Comparison of ENCODE assay signal across 13 mouse cellular contexts in genomic region chr17:30389686-30390085, GRCm38 (mm10).
DNase-seq lines count a peak whose midpoint lies in the region; ATAC-seq and TF ChIP-seq lines count a peak whose summit lies in the region.
"Had no signal": no experiment of that assay in that cellular context is flagged by ENCODE, and none has a peak within 500 bp of the region (broad histone marks: within the 10 kb centered on the region; RNA-seq: fewer than 3 reads in every experiment).

No protein-coding gene starts in this region.

- no peaks in the 10 kb centered on the region for H3K9me3 ChIP-seq in CH12.LX (replicated peaks; ENCODE audit: low read length)
- no peaks in the 10 kb centered on the region for H3K9me3 ChIP-seq in limb, embryonic 11.5 days (ENCODE audit: control insufficient read depth, low read length)
- no peaks in the 10 kb centered on the region for H3K9me3 ChIP-seq in hindbrain, postnatal 0 days (ENCODE audit: low read length)
- H3K9me3 ChIP-seq: forebrain, embryonic 10.5 days; heart, embryonic 13.5 days had no signal

- ATAC-seq in limb, embryonic 11.5 days (ENCODE audit: insufficient number of reproducible peaks, low FRiP score, low TSS enrichment, low read depth) = no peak
- ATAC-seq in hindbrain, postnatal 0 days = no peak

- intact Hi-C loops in left cerebral cortex, postnatal 25 days (cut with DNase I) = no loop called here

- in situ Hi-C loops in CH12.LX (cut with MboI; ENCODE audit: low pct_ligation_motif_present, low pct_unique_long_range_greater_than_20kb, low sequenced_read_pairs) = no loop called here

- H3K27ac ChIP-seq in kidney, adult 2 months (ENCODE audit: insufficient read depth, low read depth, low read length) = no peak overlapping the region
- H3K27ac ChIP-seq in CH12.LX (ENCODE audit: insufficient read depth, low read depth) = no peak overlapping the region
- no peak overlapping the region for H3K27ac ChIP-seq in limb, embryonic 11.5 days (replicated peaks; ENCODE audit: low read depth, low read length)
- no peak overlapping the region for H3K27ac ChIP-seq in hindbrain, postnatal 0 days
- H3K27ac ChIP-seq: forebrain, embryonic 10.5 days; heart, embryonic 13.5 days had no signal

- H3K4me2 ChIP-seq in CH12.LX (ENCODE audit: insufficient read depth, low read depth, poor library complexity, severe bottlenecking) = no peak overlapping the region
- H3K4me2 ChIP-seq in limb, embryonic 11.5 days (ENCODE audit: low read depth, severe bottlenecking) = no peak overlapping the region
- no peak overlapping the region for H3K4me2 ChIP-seq in hindbrain, postnatal 0 days (ENCODE audit: low read depth, low read length)
- H3K4me2 ChIP-seq: heart, embryonic 13.5 days had no signal

- DNase-seq in kidney, adult 2 months = peak; percentile 67
- no peak for DNase-seq in kidney, postnatal 4 days
- peak; percentile 35 for DNase-seq in CH12.LX (ENCODE audit: extremely low read depth)
- DNase-seq in c-Kit-positive CD71-positive TER-119-positive erythroid progenitor cells, embryonic 14.5 days (ENCODE audit: low spot score) = peak; percentile 23
- DNase-seq in limb, embryonic 11.5 days (ENCODE audit: low spot score) = peak; percentile 42
- no peak for DNase-seq in right cerebral cortex, adult 18-20 months
- DNase-seq in left cerebral cortex, postnatal 25 days (ENCODE audit: low spot score in 2 of 2) = no peak
- no peak for DNase-seq in hindbrain, postnatal 0 days (ENCODE audit: low spot score)
- DNase-seq: cerebellum, adult 11 months; layer of hippocampus, adult 9-11 months; lung, postnatal 4 days had no signal

- TF ChIP-seq RAD21 in CH12.LX (IDR thresholded peaks at IDR 0.05; ENCODE audit: low read depth, low read length) = no peak

- H3K4me1 ChIP-seq in kidney, adult 2 months (ENCODE audit: control insufficient read depth, insufficient read depth, low read length) = no peaks in the 10 kb centered on the region
- no peaks in the 10 kb centered on the region for H3K4me1 ChIP-seq in CH12.LX (ENCODE audit: control insufficient read depth in 1 of 2, insufficient read depth in 2 of 2)
- H3K4me1 ChIP-seq in limb, embryonic 11.5 days (ENCODE audit: control insufficient read depth, insufficient read depth, low read length) = no peaks in the 10 kb centered on the region
- peaks cover 12% of the 10 kb centered on the region for H3K4me1 ChIP-seq in hindbrain, postnatal 0 days (ENCODE audit: insufficient read depth, low read length)
- H3K4me1 ChIP-seq: heart, embryonic 13.5 days had no signal

- TF ChIP-seq EP300 in CH12.LX (IDR thresholded peaks at IDR 0.05; ENCODE audit: low read length) = no peak

- dilution Hi-C loops in CH12.LX (cut with MboI; ENCODE audit: extremely low pct_ligation_motif_present, extremely low pct_unique_long_range_greater_than_20kb, low sequenced_read_pairs) = no loop called here

- TF ChIP-seq POLR2A in kidney, adult 2 months (IDR thresholded peaks at IDR 0.05; ENCODE audit: low read depth, low read length) = no peak
- TF ChIP-seq POLR2A in CH12.LX (IDR thresholded peaks at IDR 0.05; ENCODE audit: low read depth, low read length) = no peak

- no peak overlapping the region for H3K9ac ChIP-seq in CH12.LX (ENCODE audit: insufficient read depth, low read depth)
- no peak overlapping the region for H3K9ac ChIP-seq in limb, embryonic 11.5 days (ENCODE audit: low read length)
- no peak overlapping the region for H3K9ac ChIP-seq in hindbrain, postnatal 0 days (replicated peaks; ENCODE audit: low read length)
- H3K9ac ChIP-seq: heart, embryonic 13.5 days had no signal

- no peak for TF ChIP-seq CTCF in kidney, adult 2 months (conservative IDR thresholded peaks at IDR 0.05; ENCODE audit: insufficient read depth, insufficient read length, low read depth, low read length)
- no peak for TF ChIP-seq CTCF in CH12.LX (conservative IDR thresholded peaks at IDR 0.05 in 1 of 2, IDR thresholded peaks at IDR 0.05 in 1 of 2; ENCODE audit: low read depth in 2 of 2, low read length in 2 of 2)
- no peak for TF ChIP-seq CTCF in hindbrain, postnatal 0 days (IDR thresholded peaks at IDR 0.05; ENCODE audit: low read depth)

- no peaks in the 10 kb centered on the region for H3K79me2 ChIP-seq in CH12.LX (replicated peaks; ENCODE audit: control insufficient read depth, extremely low read depth, insufficient read depth, poor library complexity, severe bottlenecking)

- no peaks in the 10 kb centered on the region for H3K36me3 ChIP-seq in kidney, adult 2 months (ENCODE audit: control insufficient read depth, insufficient read depth, low read length)
- peaks cover 0 to 4% of the 10 kb centered on the region in 2 experiments for H3K36me3 ChIP-seq in CH12.LX (replicated peaks in 1 of 2; ENCODE audit: control insufficient read depth in 1 of 2, insufficient read depth in 1 of 2, low read length in 1 of 2)
- H3K36me3 ChIP-seq in limb, embryonic 11.5 days (ENCODE audit: control insufficient read depth, insufficient read depth, low read length) = no peaks in the 10 kb centered on the region
- no peaks in the 10 kb centered on the region for H3K36me3 ChIP-seq in hindbrain, postnatal 0 days (ENCODE audit: insufficient read depth, low read length)
- H3K36me3 ChIP-seq: forebrain, embryonic 10.5 days; heart, embryonic 13.5 days had no signal

- H3K4me3 ChIP-seq in kidney, adult 2 months (ENCODE audit: insufficient read depth, low read depth, low read length) = no peak overlapping the region
- H3K4me3 ChIP-seq in CH12.LX (replicated peaks in 1 of 3; ENCODE audit: low read depth in 2 of 3, low read length in 2 of 3, poor library complexity in 1 of 3) = no peak overlapping the region
- no peak overlapping the region for H3K4me3 ChIP-seq in limb, embryonic 11.5 days (ENCODE audit: low read depth, low read length)
- no peak overlapping the region for H3K4me3 ChIP-seq in hindbrain, postnatal 0 days (ENCODE audit: low read length)
- H3K4me3 ChIP-seq: forebrain, embryonic 10.5 days; heart, embryonic 13.5 days had no signal

- no peaks in the 10 kb centered on the region for H3K27me3 ChIP-seq in kidney, adult 2 months (replicated peaks; ENCODE audit: control insufficient read depth, insufficient read depth, low read length)
- no peaks in the 10 kb centered on the region for H3K27me3 ChIP-seq in CH12.LX (replicated peaks)
- H3K27me3 ChIP-seq in limb, embryonic 11.5 days (ENCODE audit: control insufficient read depth, insufficient read depth, low read length) = no peaks in the 10 kb centered on the region
- no peaks in the 10 kb centered on the region for H3K27me3 ChIP-seq in hindbrain, postnatal 0 days (ENCODE audit: insufficient read depth, low read length)
- H3K27me3 ChIP-seq: heart, embryonic 13.5 days had no signal

TF ChIP-seq in CH12.LX, 34 proteins besides CTCF, POLR2A, EP300 and RAD21:
- no peak for TF ChIP-seq HCFC1 (IDR thresholded peaks at IDR 0.05; ENCODE audit: low read depth, low read length)
- TF ChIP-seq ZMIZ1 (IDR thresholded peaks at IDR 0.05; ENCODE audit: low read depth, low read length) = no peak
- TF ChIP-seq SMC3 (IDR thresholded peaks at IDR 0.05; ENCODE audit: low read depth, low read length) = no peak
- no peak for TF ChIP-seq MAZ (IDR thresholded peaks at IDR 0.05; ENCODE audit: low read depth, low read length)
- TF ChIP-seq PAX5 (IDR thresholded peaks at IDR 0.05; ENCODE audit: low read length) = no peak
- TF ChIP-seq BHLHE40 (IDR thresholded peaks at IDR 0.05; ENCODE audit: low read depth, low read length) = no peak
- TF ChIP-seq ZNF384 (IDR thresholded peaks at IDR 0.05; ENCODE audit: low read depth, low read length) = no peak
- TF ChIP-seq TBP (conservative IDR thresholded peaks at IDR 0.05; ENCODE audit: low read depth, low read length) = no peak
- no peak for TF ChIP-seq TCF12 (IDR thresholded peaks at IDR 0.05; ENCODE audit: low read depth, low read length)
- TF ChIP-seq USF1 (IDR thresholded peaks at IDR 0.05; ENCODE audit: low read depth, low read length) = no peak
- no peak for TF ChIP-seq MEF2A (IDR thresholded peaks at IDR 0.05; ENCODE audit: borderline replicate concordance, low read depth, low read length)
- no peak for TF ChIP-seq RCOR1 (conservative IDR thresholded peaks at IDR 0.05; ENCODE audit: low read depth, low read length)
- no peak for TF ChIP-seq POLR2AphosphoS2 (IDR thresholded peaks at IDR 0.05; ENCODE audit: low read depth, low read length)
- no peak for TF ChIP-seq MXI1 (IDR thresholded peaks at IDR 0.05; ENCODE audit: low read depth, low read length)
- no peak for TF ChIP-seq NELFE (IDR thresholded peaks at IDR 0.05; ENCODE audit: low read depth, low read length)
- TF ChIP-seq CHD2 (IDR thresholded peaks at IDR 0.05; ENCODE audit: low read length) = no peak
- TF ChIP-seq CHD1 (IDR thresholded peaks at IDR 0.05; ENCODE audit: low read depth, low read length) = no peak
- no peak for TF ChIP-seq MAFK (IDR thresholded peaks at IDR 0.05; ENCODE audit: insufficient replicate concordance, low read length)
- TF ChIP-seq GABPA (IDR thresholded peaks at IDR 0.05; ENCODE audit: insufficient replicate concordance, low read depth, low read length) = no peak

Comparison
In these comparisons a context has a peak if more than half of its experiments do, and no peak if none do; other contexts are left out.
1. DNase-seq: peak in kidney, adult 2 months (single experiment), CH12.LX (single experiment), c-Kit-positive CD71-positive TER-119-positive erythroid progenitor cells, embryonic 14.5 days (single experiment) and limb, embryonic 11.5 days (single experiment); none in kidney, postnatal 4 days (0 of 2), right cerebral cortex, adult 18-20 months (single experiment), left cerebral cortex, postnatal 25 days (0 of 2) and hindbrain, postnatal 0 days (single experiment).